Mouse (Mus musculus) heart, embryonic 12.5 days (tissue): ENCODE data around the gene Cnep1r1. TPM values are rescaled to one million over a fixed set of nuclear protein-coding genes. Genes with fewer than 3 reads are reported as not detected.

Experiments
- ATAC-seq: fragments of 200-750 bp; cut with Nextera tagmentation; 2 replicates; pipeline ENCODE4 v1.8.0; 2017; ENCODE audit warnings: moderate TSS enrichment, moderate library complexity; ENCODE audit not compliant: insufficient number of reproducible peaks, low FRiP score
- H3K27ac ChIP-seq: fragments of 300-500 bp; sonication (generic); 2 replicates; pipeline ENCODE4 v1.5.1; 2016; ENCODE audit warnings: mild to moderate bottlenecking, moderate library complexity; ENCODE audit not compliant: poor library complexity, severe bottlenecking
- H3K27me3 ChIP-seq: fragments of 300-500 bp; sonication (generic); replicated peaks from 2 replicates; pipeline ENCODE4 v1.6.1; 2016; ENCODE audit warnings: mild to moderate bottlenecking, moderate library complexity
- H3K36me3 ChIP-seq: fragments of 300-500 bp; sonication (generic); 2 replicates; pipeline ENCODE4 v1.6.1; 2016; ENCODE audit warnings: mild to moderate bottlenecking, moderate library complexity
- H3K4me1 ChIP-seq: fragments of 300-500 bp; sonication (generic); replicated peaks from 2 replicates; pipeline ENCODE4 v1.6.1; 2016; ENCODE audit warnings: mild to moderate bottlenecking
- H3K4me2 ChIP-seq: fragments of 300-500 bp; sonication (generic); 2 replicates; pipeline ENCODE4 v1.6.1; 2016; ENCODE audit warnings: mild to moderate bottlenecking, moderate library complexity
- H3K4me3 ChIP-seq: fragments of 300-500 bp; sonication (generic); 2 replicates; pipeline ENCODE4 v1.5.1; 2016; ENCODE audit warnings: mild to moderate bottlenecking
- H3K9ac ChIP-seq: fragments of 300-500 bp; sonication (generic); 2 replicates; pipeline ENCODE4 v1.6.1; 2016; ENCODE audit warnings: mild to moderate bottlenecking, moderate library complexity
- H3K9me3 ChIP-seq: fragments of 300-500 bp; sonication (generic); replicated peaks from 2 replicates; pipeline ENCODE4 v1.6.1; 2016; ENCODE audit warnings: mild to moderate bottlenecking, moderate library complexity
- WGBS: fragments of 180-500 bp; shearing (Covaris S2); methylation state at CpG from one replicate; pipeline ENCODE4 v1.1.7; 2016; 5-methylcytosine and 5-hydroxymethylcytosine counted together
- polyA plus RNA-seq: library from polyadenylated mRNA; unstranded; fragments of >200 nt; fragmentation: Nextera tagmentation; extraction: Ambion mirVana; gene quantifications from 2 replicates; pipeline ENCODE4 v1.2.1, GENCODE M21; 2016

Cnep1r1 gene
- polyA plus RNA-seq, 1 experiment from 2014 or later: 41.5 TPM

DNA sequence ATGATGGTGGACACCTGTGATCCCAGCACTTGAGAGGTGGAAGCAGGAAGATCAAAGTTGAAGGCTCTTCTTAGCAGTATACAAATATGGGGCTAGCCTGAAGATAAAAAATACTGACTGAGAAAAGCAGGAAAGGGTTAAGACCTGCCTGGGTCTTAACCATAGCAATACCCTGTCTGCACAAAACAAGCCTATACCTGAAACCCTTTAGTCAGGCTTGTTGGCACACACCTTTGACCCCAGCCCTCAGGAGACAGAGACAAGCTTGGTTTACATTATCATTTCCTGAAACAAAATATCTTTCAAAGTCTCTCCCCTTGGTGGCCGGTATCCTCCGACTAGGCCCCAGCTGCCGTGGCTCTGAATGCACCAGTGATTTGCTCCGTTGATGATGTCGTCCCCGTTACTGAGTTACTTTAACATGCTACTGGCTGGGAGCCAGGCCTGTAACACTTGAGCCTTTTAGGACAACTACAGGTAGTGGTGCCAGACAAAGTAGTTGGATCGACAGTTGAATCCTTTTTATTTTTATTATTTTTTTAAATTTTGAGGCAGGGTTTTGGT is 12.3 kb downstream of the Cnep1r1 start:
- H3K9ac ChIP-seq: no peak overlapping the region
- H3K9me3 ChIP-seq: no peaks in the 10 kb centered on the region
- no peak for ATAC-seq
- H3K4me3 ChIP-seq: no peak overlapping the region
- H3K27ac ChIP-seq: no peak overlapping the region
- H3K27me3 ChIP-seq: no peaks in the 10 kb centered on the region
- peaks cover 64% of the 10 kb centered on the region for H3K36me3 ChIP-seq
- 69% methylated on average over 7 of the region's 7 CpGs for WGBS
- no peak overlapping the region for H3K4me2 ChIP-seq
- H3K4me1 ChIP-seq: no peaks in the 10 kb centered on the region

DNA sequence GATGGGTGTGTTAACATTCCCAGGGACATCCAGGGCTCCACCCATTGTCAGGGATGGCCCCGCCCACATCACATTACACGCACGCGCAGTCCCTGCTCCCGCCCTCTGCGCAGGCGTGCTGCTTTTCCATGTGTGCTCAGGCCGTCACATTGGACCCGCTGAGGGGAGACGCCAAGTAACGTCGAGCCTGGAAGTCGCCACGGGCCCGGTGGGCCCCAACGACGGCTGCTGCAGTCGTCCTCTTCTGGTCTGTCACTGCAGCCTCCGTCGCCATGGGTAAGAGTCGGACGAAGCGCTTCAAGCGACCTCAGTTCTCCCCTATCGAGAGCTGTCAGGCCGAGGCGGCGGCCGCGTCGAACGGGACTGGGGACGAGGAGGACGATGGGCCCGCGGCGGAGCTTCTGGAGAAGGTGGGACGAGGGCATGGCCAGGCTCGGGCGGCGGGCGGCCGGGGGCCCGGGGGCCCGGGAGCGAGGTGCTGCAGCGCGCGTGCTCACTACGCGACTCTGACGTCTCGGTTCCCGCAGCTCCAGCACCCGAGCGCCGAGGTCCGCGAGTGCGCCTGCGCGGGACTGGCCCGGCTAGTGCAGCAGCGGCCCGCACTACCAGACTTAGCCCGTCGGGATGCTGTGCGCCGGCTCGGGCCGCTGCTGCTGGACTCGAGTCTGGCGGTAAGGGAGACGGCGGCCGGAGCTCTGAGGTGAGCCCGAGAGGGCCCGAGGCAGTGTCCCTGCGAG is 19.3 kb downstream of the Cnep1r1 start, which contains the start of gene Heatr3:
TSS of gene Heatr3 (plus strand) at position 108 of the 737 bp plus-strand sequence.
- WGBS: under 1% methylated on average over 79 of the region's 79 CpGs
- H3K4me3 ChIP-seq: peak within 1 kb of the TSS; percentile 90

DNA sequence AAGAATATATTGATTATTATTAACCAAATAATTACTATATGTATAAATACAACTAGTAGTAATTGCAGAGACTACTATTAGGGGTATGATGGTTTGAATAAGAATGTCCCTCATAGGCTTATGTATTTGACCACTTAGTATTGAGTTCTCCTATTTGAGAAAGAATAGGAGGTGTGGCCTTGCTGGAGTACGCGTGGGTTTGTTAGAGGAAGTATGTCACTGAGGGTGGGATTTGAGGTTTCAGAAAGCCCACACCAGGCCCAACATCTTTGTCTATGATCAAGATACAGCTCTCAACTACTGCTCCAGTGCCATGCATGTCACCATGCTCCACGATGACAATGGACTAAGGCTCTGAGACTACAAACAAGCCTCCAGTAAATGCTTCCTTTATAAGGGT is 20.7 kb downstream of the Cnep1r1 start:
- H3K4me2 ChIP-seq: no peak overlapping the region

More for the DNA sequence above, 19.3 kb downstream of the Cnep1r1 start, which contains the start of gene Heatr3:
- peak; percentile 98 for ATAC-seq
- peaks cover 10% of the 10 kb centered on the region for H3K4me1 ChIP-seq
- no peaks in the 10 kb centered on the region for H3K9me3 ChIP-seq
- peaks cover 48% of the 10 kb centered on the region for H3K36me3 ChIP-seq
- peak within 1 kb of the TSS; percentile 84 for H3K9ac ChIP-seq
- peak within 1 kb of the TSS; percentile 86 for H3K4me2 ChIP-seq
- H3K27me3 ChIP-seq: no peaks in the 10 kb centered on the region
- peak within 1 kb of the TSS; percentile 91 for H3K27ac ChIP-seq

DNA sequence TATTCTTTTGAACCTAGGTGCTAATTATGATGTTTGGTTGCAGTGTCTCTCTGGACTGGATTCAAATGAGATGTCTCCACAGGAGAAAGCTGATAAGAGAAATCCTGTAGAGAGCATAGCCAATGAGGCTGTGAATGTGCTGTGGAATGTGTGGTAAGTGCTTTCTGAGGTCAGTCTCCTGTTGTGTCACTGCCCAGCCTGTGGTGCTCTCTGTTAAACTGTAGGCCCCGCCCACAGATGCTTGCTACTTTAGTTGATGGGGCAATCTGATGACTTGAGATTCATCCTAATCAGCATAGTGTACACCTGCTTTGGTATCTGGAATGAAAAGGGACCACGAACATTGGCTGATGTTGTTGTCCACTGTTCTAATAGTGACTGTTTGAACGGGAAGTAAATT is 23.1 kb downstream of the Cnep1r1 start:
- no peaks in the 10 kb centered on the region for H3K9me3 ChIP-seq
- H3K4me3 ChIP-seq: no peak overlapping the region
- ATAC-seq: no peak
- 91% methylated on average over 3 of the region's 3 CpGs for WGBS
- H3K4me1 ChIP-seq: peaks cover 10% of the 10 kb centered on the region
- H3K4me2 ChIP-seq: no peak overlapping the region
- H3K27ac ChIP-seq: no peak overlapping the region
- no peak overlapping the region for H3K9ac ChIP-seq
- peaks cover 39% of the 10 kb centered on the region for H3K36me3 ChIP-seq
- H3K27me3 ChIP-seq: no peaks in the 10 kb centered on the region

More for the DNA sequence above, 20.7 kb downstream of the Cnep1r1 start:
- Histone ChIP-seq H3K27me3 (no peaks in the 10 kb centered on the region), H3K9ac (no peak overlapping the region), H3K9me3 (no peaks in the 10 kb centered on the region), H3K4me3 (no peak overlapping the region), H3K36me3 (peaks cover 43% of the 10 kb centered on the region), H3K27ac (no peak overlapping the region), H3K4me1 (peaks cover 10% of the 10 kb centered on the region)
- no peak for ATAC-seq
- WGBS: 92% methylated on average over 3 of the region's 3 CpGs

DNA sequence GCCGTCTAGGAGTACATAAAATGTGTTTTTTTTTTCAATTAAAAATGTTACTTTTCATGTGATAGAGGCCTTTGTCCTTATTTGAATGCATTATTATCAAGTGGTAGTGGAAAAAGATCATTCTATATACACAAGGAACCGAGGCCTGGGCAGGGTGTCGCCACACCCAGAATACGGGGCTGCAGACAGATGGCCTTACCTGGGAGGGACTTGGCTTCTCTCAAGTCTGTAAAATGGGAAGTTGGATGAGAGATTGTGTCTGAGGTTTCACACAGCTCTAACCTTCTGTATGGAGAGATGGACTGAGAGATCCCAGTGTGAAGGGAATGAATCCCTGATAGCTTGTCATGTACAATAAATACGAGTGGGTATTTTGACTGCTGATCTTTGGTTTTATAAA is 25.5 kb downstream of the Cnep1r1 start:
- 85% methylated on average over 5 of the region's 5 CpGs for WGBS
- Histone ChIP-seq H3K36me3 (peaks cover 60% of the 10 kb centered on the region), H3K4me2 (no peak overlapping the region), H3K4me1 (peaks cover 3% of the 10 kb centered on the region), H3K27ac (no peak overlapping the region), H3K27me3 (no peaks in the 10 kb centered on the region), H3K9ac (no peak overlapping the region), H3K4me3 (no peak overlapping the region), H3K9me3 (no peaks in the 10 kb centered on the region)
- ATAC-seq: no peak

DNA sequence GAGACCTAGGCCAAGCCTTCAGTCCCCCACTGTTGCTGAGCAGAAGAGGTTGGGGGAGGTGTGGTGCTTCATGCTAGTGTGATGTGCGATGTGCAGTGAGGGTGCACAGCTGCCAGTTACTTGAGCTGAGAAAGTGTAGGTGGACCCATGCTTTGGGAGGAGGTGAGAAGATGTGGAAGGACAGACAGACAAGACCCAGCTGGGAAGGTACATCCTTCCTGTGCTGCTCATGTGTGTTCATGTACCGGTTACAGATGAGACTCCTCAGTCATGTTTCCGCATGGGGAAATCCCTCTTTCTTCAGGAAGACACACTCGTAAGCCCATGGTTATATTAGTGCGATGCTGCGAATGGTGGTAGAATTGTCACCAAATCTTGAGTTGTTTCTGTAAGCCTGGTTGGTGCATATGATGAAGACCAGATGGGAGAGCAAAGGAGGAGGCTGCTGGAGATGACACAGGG is 32.4 kb downstream of the Cnep1r1 start:
- no peaks in the 10 kb centered on the region for H3K4me1 ChIP-seq
- H3K4me2 ChIP-seq: no peak overlapping the region
- no peak overlapping the region for H3K27ac ChIP-seq
- no peak overlapping the region for H3K9ac ChIP-seq
- H3K27me3 ChIP-seq: no peaks in the 10 kb centered on the region
- peaks cover 73% of the 10 kb centered on the region for H3K36me3 ChIP-seq
- no peak for ATAC-seq
- H3K9me3 ChIP-seq: no peaks in the 10 kb centered on the region
- 96% methylated on average over 6 of the region's 6 CpGs for WGBS
- H3K4me3 ChIP-seq: no peak overlapping the region

DNA sequence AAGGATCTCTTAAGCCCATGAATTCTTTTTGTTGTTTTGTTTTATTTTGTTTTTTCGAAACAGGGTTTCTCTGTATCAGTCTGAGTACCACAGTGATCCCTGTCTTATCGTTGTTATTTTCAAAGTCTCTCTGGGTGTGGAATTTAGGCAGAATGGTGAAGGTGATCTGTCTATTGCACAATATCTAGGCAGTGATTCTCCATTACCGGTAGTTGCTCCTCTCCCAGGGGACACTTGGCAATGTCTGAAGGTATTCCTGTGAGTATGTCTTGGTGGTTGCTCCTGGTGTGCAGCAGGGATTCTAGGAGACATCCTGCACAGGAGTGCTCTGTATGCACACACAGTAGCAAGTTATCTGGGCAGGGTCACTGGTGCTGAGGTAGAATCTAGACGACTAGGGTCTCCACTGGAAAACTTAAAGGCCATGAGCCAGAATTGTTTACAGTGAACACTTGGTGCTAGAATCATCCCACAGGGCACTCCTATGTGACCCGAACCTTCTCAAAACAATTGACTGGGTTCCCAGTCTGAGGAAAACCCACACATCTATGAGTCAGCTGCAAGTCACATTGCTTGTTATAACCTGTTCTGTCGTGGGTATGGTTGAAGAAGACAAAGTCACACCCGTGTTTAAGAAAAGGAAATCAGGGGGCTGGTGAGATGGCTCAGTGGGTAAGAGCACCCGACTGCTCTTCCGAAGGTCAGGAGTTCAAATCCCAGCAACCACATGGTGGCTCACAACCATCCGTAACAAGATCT is 41.8 kb downstream of the Cnep1r1 start:
- H3K27me3 ChIP-seq: no peaks in the 10 kb centered on the region
- ATAC-seq: no peak
- no peak overlapping the region for H3K4me2 ChIP-seq
- WGBS: 86% methylated on average over 10 of the region's 10 CpGs
- no peak overlapping the region for H3K27ac ChIP-seq
- no peak overlapping the region for H3K9ac ChIP-seq
- H3K4me1 ChIP-seq: no peaks in the 10 kb centered on the region
- no peak overlapping the region for H3K4me3 ChIP-seq
- H3K9me3 ChIP-seq: no peaks in the 10 kb centered on the region
- peaks cover 81% of the 10 kb centered on the region for H3K36me3 ChIP-seq

DNA sequence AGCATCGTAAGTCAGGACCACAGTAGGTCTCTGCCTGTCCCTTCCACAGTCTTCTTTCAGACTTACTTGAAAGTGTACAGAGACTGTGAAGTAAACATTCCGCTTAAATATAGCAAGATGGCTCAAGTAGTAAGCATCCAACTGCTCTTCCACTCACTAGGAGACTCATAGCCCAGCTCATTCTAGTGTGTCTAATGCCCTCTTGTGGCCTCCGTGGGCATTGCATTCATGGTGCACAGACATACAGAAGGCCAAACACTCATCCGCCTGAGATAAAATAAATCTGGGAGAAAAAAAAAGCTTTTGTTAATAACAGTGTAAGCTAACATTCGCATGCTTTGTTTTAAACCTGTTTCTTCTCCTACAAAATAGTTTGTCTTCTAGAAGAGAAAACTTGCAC is 42.9 kb downstream of the Cnep1r1 start:
- Histone ChIP-seq H3K9ac (no peak overlapping the region), H3K36me3 (peaks cover 81% of the 10 kb centered on the region), H3K4me1 (no peaks in the 10 kb centered on the region), H3K4me2 (no peak overlapping the region), H3K4me3 (no peak overlapping the region), H3K9me3 (no peaks in the 10 kb centered on the region), H3K27me3 (no peaks in the 10 kb centered on the region), H3K27ac (no peak overlapping the region)
- no peak for ATAC-seq
- WGBS: 77% methylated on average over 5 of the region's 5 CpGs

DNA sequence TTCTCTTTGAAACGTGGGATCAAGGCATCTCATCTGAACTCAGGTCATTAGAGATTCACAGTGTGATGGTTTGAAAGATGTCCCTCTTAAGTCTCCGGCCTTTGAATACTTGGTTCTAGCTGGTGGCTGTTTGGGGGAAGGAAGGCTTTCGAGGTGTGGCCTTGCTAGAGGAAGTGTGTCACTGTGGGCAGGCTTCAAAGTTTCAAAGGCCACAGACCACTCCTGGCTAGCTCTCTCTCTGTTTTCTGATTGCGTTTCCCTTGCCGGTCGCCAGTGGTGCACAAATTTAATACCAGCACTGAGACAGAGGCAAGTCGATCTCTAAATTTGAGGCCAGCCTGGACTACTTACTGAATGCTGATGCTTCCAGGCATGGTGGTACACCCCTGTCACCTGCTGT is 56.7 kb downstream of the Cnep1r1 start:
- no peak overlapping the region for H3K4me3 ChIP-seq
- H3K4me2 ChIP-seq: no peak overlapping the region
- H3K4me1 ChIP-seq: no peaks in the 10 kb centered on the region
- 0 out of 2 replicates have a peak, but pooled peaks cover 3% of the 10 kb centered on the region for H3K9me3 ChIP-seq
- no peak for ATAC-seq
- no peak overlapping the region for H3K27ac ChIP-seq
- H3K9ac ChIP-seq: no peak overlapping the region
- H3K27me3 ChIP-seq: no peaks in the 10 kb centered on the region
- 85% methylated on average over 7 of the region's 7 CpGs for WGBS
- H3K36me3 ChIP-seq: peaks cover 19% of the 10 kb centered on the region

DNA sequence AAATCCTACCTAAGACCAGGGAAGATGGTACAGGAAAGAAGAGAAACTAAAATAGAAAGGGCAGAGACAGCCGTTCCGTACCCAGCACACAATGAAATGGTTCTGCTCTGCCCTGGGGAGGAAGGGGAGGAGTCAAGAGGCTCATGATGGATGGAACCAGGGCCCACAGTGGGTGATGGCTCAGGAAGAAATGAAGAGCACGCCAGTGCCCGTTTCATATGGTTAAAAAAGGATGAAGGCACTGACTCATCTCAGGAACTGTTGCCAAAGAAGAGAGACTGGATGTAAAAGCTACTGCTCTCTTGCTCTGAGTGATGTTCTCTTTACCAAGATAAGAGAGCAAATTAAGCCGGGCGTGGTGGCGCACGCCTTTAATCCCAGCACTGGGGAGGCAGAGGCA is 58.7 kb downstream of the Cnep1r1 start:
- Histone ChIP-seq H3K4me2 (no peak overlapping the region), H3K27ac (no peak overlapping the region), H3K9me3 (peaks cover 3% of the 10 kb centered on the region; the same call in 1 of the 2 replicates), H3K4me1 (no peaks in the 10 kb centered on the region), H3K9ac (no peak overlapping the region), H3K27me3 (no peaks in the 10 kb centered on the region), H3K4me3 (no peak overlapping the region), H3K36me3 (peaks cover 7% of the 10 kb centered on the region; the same call in 1 of the 2 replicates)
- no peak for ATAC-seq
- WGBS: 88% methylated on average over 8 of the region's 8 CpGs

DNA sequence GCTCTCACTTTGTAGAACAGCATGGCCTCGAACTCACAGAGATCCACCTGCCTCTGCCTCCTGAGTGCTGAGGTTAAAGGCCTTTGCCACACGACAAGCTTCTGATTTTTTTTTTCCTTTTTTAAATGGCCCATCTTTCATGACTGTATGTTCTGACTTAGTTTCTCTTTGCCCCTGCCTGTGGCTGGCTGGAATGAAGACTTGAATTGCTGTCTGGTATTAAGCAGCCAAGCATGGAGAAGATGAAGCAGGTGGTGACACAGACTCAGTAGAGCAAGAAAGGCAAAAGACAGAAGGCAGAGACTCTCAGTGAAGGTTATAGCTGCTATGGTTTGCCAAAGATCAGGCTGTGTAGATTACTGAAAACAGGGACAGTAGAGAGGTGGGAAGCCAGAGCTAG is 64.6 kb downstream of the Cnep1r1 start:
- no peak for ATAC-seq
- Histone ChIP-seq H3K4me2 (no peak overlapping the region), H3K4me1 (no peaks in the 10 kb centered on the region), H3K27ac (no peak overlapping the region), H3K36me3 (no peaks in the 10 kb centered on the region), H3K27me3 (no peaks in the 10 kb centered on the region), H3K4me3 (no peak overlapping the region), H3K9ac (no peak overlapping the region), H3K9me3 (peaks cover 3% of the 10 kb centered on the region; the same call in 1 of the 2 replicates)
- 78% methylated on average over 2 of the region's 2 CpGs for WGBS
